Mouse (Mus musculus) induced T-regulatory cell, adult 2 months (primary cell): Measurements from ENCODE around the gene Esrrb.
A peak's percentile ranks its signal among the peaks of the same experiment; 100 is the strongest.

Experiments used
- DNase-seq: peaks from one replicate; pipeline ENCODE4 v3.0.0-alpha.2; 2012; ENCODE audit warnings: low read depth

The Esrrb gene

GRCm38 (mm10) chr12:86360696-86361631, at the start of gene Esrrb:
Esrrb (plus strand) TSS chr12:86361117.
- no peak for DNase-seq

- DNase-seq = no peak
Observed at GRCm38 (mm10) chr12:86320629-86321028, 40.3 kb upstream of the Esrrb start.

- no peak for DNase-seq
Observed at GRCm38 (mm10) chr12:86324297-86324696, 36.6 kb upstream of the Esrrb start.

GRCm38 (mm10) chr12:86329813-86330212, 31.1 kb upstream of the Esrrb start:
- no peak for DNase-seq

- no peak for DNase-seq
Observed at GRCm38 (mm10) chr12:86330684-86331083, 30.2 kb upstream of the Esrrb start.

GRCm38 (mm10) chr12:86331248-86331647, 29.7 kb upstream of the Esrrb start:
- no peak for DNase-seq

- peak; percentile 13 for DNase-seq
Observed at GRCm38 (mm10) chr12:86336209-86336608, 24.7 kb upstream of the Esrrb start.

GRCm38 (mm10) chr12:86336887-86337286, 24.0 kb upstream of the Esrrb start:
- no peak for DNase-seq

- DNase-seq = no peak
Observed at GRCm38 (mm10) chr12:86349477-86349876, 11.4 kb upstream of the Esrrb start.

GRCm38 (mm10) chr12:86359406-86359805, 1.5 kb upstream of the Esrrb start:
- no peak for DNase-seq

GRCm38 (mm10) chr12:86359873-86360272, 1.0 kb upstream of the Esrrb start:
- peak; percentile 4 for DNase-seq

GRCm38 (mm10) chr12:86364285-86364684, 3.4 kb downstream of the Esrrb start:
- DNase-seq = no peak

GRCm38 (mm10) chr12:86364756-86365155, 3.8 kb downstream of the Esrrb start:
- no peak for DNase-seq

GRCm38 (mm10) chr12:86370611-86371383, 9.9 kb downstream of the Esrrb start:
- DNase-seq = no peak

GRCm38 (mm10) chr12:86374286-86374685, 13.4 kb downstream of the Esrrb start:
- DNase-seq = no peak

GRCm38 (mm10) chr12:86379672-86380213, 18.8 kb downstream of the Esrrb start:
- no peak for DNase-seq

- DNase-seq = no peak
Observed at GRCm38 (mm10) chr12:86383803-86384202, 22.9 kb downstream of the Esrrb start.

- DNase-seq = no peak
Observed at GRCm38 (mm10) chr12:86387671-86388270, 26.9 kb downstream of the Esrrb start.

GRCm38 (mm10) chr12:86394773-86395172, 33.9 kb downstream of the Esrrb start:
- no peak for DNase-seq

GRCm38 (mm10) chr12:86395326-86395725, 34.4 kb downstream of the Esrrb start:
- no peak for DNase-seq

GRCm38 (mm10) chr12:86398762-86399161, 37.8 kb downstream of the Esrrb start:
- DNase-seq = no peak

GRCm38 (mm10) chr12:86402718-86403117, 41.8 kb downstream of the Esrrb start:
- DNase-seq = peak; percentile 62
